Mouse (Mus musculus): Measurements from ENCODE around the gene Olfr524. TPM values are rescaled to one million over a fixed set of nuclear protein-coding genes. Genes with fewer than 3 reads are reported as not detected.

Gene Olfr524
- total and polyA plus RNA-seq, 3 experiments: not detected

- TF ChIP-seq USF1 (IDR thresholded peaks at IDR 0.05; ENCODE audit: low read depth, low read length): no peak
- no peak for TF ChIP-seq ZNF384 (IDR thresholded peaks at IDR 0.05; ENCODE audit: low read depth, low read length)
- TF ChIP-seq POLR2AphosphoS5 (IDR thresholded peaks at IDR 0.05; ENCODE audit: borderline replicate concordance, low read depth, low read length): no peak
- no peak for TF ChIP-seq GABPA (IDR thresholded peaks at IDR 0.05; ENCODE audit: low read depth, low read length)
- TF ChIP-seq SIN3A (IDR thresholded peaks at IDR 0.05; ENCODE audit: low read length): no peak
- TF ChIP-seq SMC3 (IDR thresholded peaks at IDR 0.05; ENCODE audit: low read depth, low read length): no peak
- TF ChIP-seq RAD21 (IDR thresholded peaks at IDR 0.05; ENCODE audit: low read depth, low read length): no peak
- TF ChIP-seq CHD2 (IDR thresholded peaks at IDR 0.05; ENCODE audit: low read length): no peak
- Histone ChIP-seq H3K9me3 (replicated peaks; ENCODE audit: insufficient read depth, low read length) (no peaks in the 10 kb centered on the region), H3K36me3 (ENCODE audit: control insufficient read depth in 1 of 2, insufficient read depth in 2 of 2, low read length in 2 of 2) (no peaks in the 10 kb centered on the region), H3K4me1 (ENCODE audit: control insufficient read depth in 1 of 2, insufficient read depth in 2 of 2, low read length in 2 of 2) (no peaks in the 10 kb centered on the region), H3K27me3 (ENCODE audit: control insufficient read depth in 1 of 2, insufficient read depth in 2 of 2, low read length in 2 of 2) (no peaks in the 10 kb centered on the region), H3K79me2 (ENCODE audit: control insufficient read depth, insufficient read depth, low read length, poor library complexity) (no peaks in the 10 kb centered on the region), H3K4me3 (ENCODE audit: control insufficient read depth in 1 of 2, insufficient read depth in 1 of 2, low read depth in 2 of 2, low read length in 2 of 2) (no peak overlapping the region), H3K27ac (ENCODE audit: control insufficient read depth, low read depth, low read length) (no peak overlapping the region), H3K9ac (ENCODE audit: control insufficient read depth, low read depth, low read length, poor library complexity, severe bottlenecking) (no peak overlapping the region)
- no peak for DNase-seq (ENCODE audit: low read depth, low spot score)
Measured at GRCm38 (mm10) chr7:140231026-140231425, 25.3 kb upstream of the Olfr524 start.

- no peak overlapping the region for H3K9ac ChIP-seq (ENCODE audit: control insufficient read depth, low read depth, low read length, poor library complexity, severe bottlenecking)
- H3K4me1 ChIP-seq (ENCODE audit: control insufficient read depth in 1 of 2, insufficient read depth in 2 of 2, low read length in 2 of 2): no peaks in the 10 kb centered on the region
- H3K27me3 ChIP-seq (ENCODE audit: control insufficient read depth in 1 of 2, insufficient read depth in 2 of 2, low read length in 2 of 2): no peaks in the 10 kb centered on the region
- no peak overlapping the region for H3K27ac ChIP-seq (ENCODE audit: control insufficient read depth, low read depth, low read length)
- TF ChIP-seq CHD2 (IDR thresholded peaks at IDR 0.05; ENCODE audit: low read length): no peak
- TF ChIP-seq NRF1 (IDR thresholded peaks at IDR 0.05; ENCODE audit: insufficient read depth, low read depth, low read length, poor library complexity, severe bottlenecking): no peak
- TF ChIP-seq GATA1 (IDR thresholded peaks at IDR 0.05; ENCODE audit: low read depth, low read length): no peak
- no peak for TF ChIP-seq UBTF (IDR thresholded peaks at IDR 0.05; ENCODE audit: borderline replicate concordance, insufficient read depth, low read depth, low read length)
- TF ChIP-seq POLR2A (IDR thresholded peaks at IDR 0.05; ENCODE audit: control insufficient read depth in 1 of 2, insufficient read depth in 1 of 2, low read depth in 1 of 2, low read length in 2 of 2, poor library complexity in 1 of 2): no peak
- TF ChIP-seq JUND (IDR thresholded peaks at IDR 0.05; ENCODE audit: low read depth, low read length): no peak
- TF ChIP-seq POLR2AphosphoS2 (IDR thresholded peaks at IDR 0.05; ENCODE audit: low read length): no peak
- no peak for TF ChIP-seq TCF12 (IDR thresholded peaks at IDR 0.05; ENCODE audit: low read depth, low read length)
- no peak for TF ChIP-seq SIN3A (IDR thresholded peaks at IDR 0.05; ENCODE audit: low read length)
- no peak for TF ChIP-seq CHD1 (IDR thresholded peaks at IDR 0.05; ENCODE audit: low read depth, low read length)
- no peak for TF ChIP-seq POLR2AphosphoS5 (IDR thresholded peaks at IDR 0.05; ENCODE audit: borderline replicate concordance, low read depth, low read length)
- TF ChIP-seq KAT2A (conservative IDR thresholded peaks at IDR 0.05; ENCODE audit: low read depth, low read length): no peak
- no peak for TF ChIP-seq CTCF (IDR thresholded peaks at IDR 0.05 in 2 of 3, conservative IDR thresholded peaks at IDR 0.05 in 1 of 3; ENCODE audit: control insufficient read depth in 1 of 3, insufficient read depth in 1 of 3, low read depth in 2 of 3, low read length in 3 of 3, poor library complexity in 1 of 3, severe bottlenecking in 1 of 3)
- no peak for TF ChIP-seq NELFE (IDR thresholded peaks at IDR 0.05; ENCODE audit: low read depth, low read length)
- no peaks in the 10 kb centered on the region for H3K9me3 ChIP-seq (replicated peaks; ENCODE audit: insufficient read depth, low read length)
- no peaks in the 10 kb centered on the region for H3K36me3 ChIP-seq (ENCODE audit: control insufficient read depth in 1 of 2, insufficient read depth in 2 of 2, low read length in 2 of 2)
- H3K79me2 ChIP-seq (ENCODE audit: control insufficient read depth, insufficient read depth, low read length, poor library complexity): no peaks in the 10 kb centered on the region
- no peak overlapping the region for H3K4me3 ChIP-seq (ENCODE audit: control insufficient read depth in 1 of 2, insufficient read depth in 1 of 2, low read depth in 2 of 2, low read length in 2 of 2)
- no peak for DNase-seq (ENCODE audit: low read depth, low spot score)
Measured at GRCm38 (mm10) chr7:140228476-140228875, 22.7 kb upstream of the Olfr524 start.
